Mouse (Mus musculus) ES-E14 (cell line): Measurements from ENCODE around the gene Xcl1. TPM values are rescaled to one million over a fixed set of nuclear protein-coding genes. Genes with fewer than 3 reads are reported as not detected.

Experiments
- DNase-seq: peaks from one replicate; pipeline ENCODE4 v3.0.0-alpha.2; 2013; ENCODE audit warnings: low read depth, low spot score
- H3K27ac ChIP-seq: 2 replicates; pipeline ENCODE4 v1.5.1; 2012; ENCODE audit warnings: low read depth, mild to moderate bottlenecking, low read length, moderate library complexity, mixed read lengths; ENCODE audit not compliant: poor library complexity, insufficient read depth, severe bottlenecking
- H3K36me3 ChIP-seq: 2 replicates; pipeline ENCODE4 v1.6.1; 2012; ENCODE audit warnings: mild to moderate bottlenecking, low read length, moderate library complexity, mixed read lengths; ENCODE audit not compliant: control insufficient read depth, poor library complexity, insufficient read depth, severe bottlenecking
- H3K4me1 ChIP-seq, 2 experiments: fragments of 150-350 bp in 1 of 2; sonication (generic) in 1 of 2; 2 replicates each; pipeline ENCODE4 v1.6.1; 2012; ENCODE audit warnings: low read length in 2 of 2, mild to moderate bottlenecking in 1 of 2, mixed read lengths in 1 of 2; ENCODE audit not compliant: control insufficient read depth in 2 of 2, insufficient read depth in 2 of 2, poor library complexity in 1 of 2
- H3K4me3 ChIP-seq, 2 experiments: fragments of 150-350 bp in 1 of 2; sonication (generic) in 1 of 2; 2 replicates each; pipeline ENCODE4 v1.5.1; 2012; ENCODE audit warnings: low read length in 2 of 2, low read depth in 1 of 2, mild to moderate bottlenecking in 1 of 2, mixed read lengths in 1 of 2; ENCODE audit not compliant: insufficient read depth in 1 of 2, poor library complexity in 1 of 2, severe bottlenecking in 1 of 2
- H3K9ac ChIP-seq: 2 replicates; pipeline ENCODE4 v1.6.1; 2012; ENCODE audit warnings: low read depth, mild to moderate bottlenecking, low read length, mixed read lengths; ENCODE audit not compliant: poor library complexity, insufficient read depth, severe bottlenecking
- H3K9me3 ChIP-seq: fragments of 150-350 bp; sonication (generic); 2 replicates; pipeline ENCODE4 v1.6.1; 2012; ENCODE audit warnings: low read depth, mild to moderate bottlenecking, low read length; ENCODE audit not compliant: control insufficient read depth, insufficient read depth
- CHD2 ChIP-seq: IDR thresholded peaks from 2 replicates; pipeline ENCODE4 v1.6.1; 2014; ENCODE audit warnings: mild to moderate bottlenecking, low read depth, low read length, inconsistent platforms
- HCFC1 ChIP-seq: IDR thresholded peaks from 2 replicates; pipeline ENCODE4 v1.6.1; 2012; ENCODE audit warnings: low read length, inconsistent platforms, borderline replicate concordance; ENCODE audit not compliant: insufficient read depth
- MAFK ChIP-seq: IDR thresholded peaks from 2 replicates; pipeline ENCODE4 v1.6.1; 2014; ENCODE audit warnings: mild to moderate bottlenecking, low read depth, low read length, inconsistent platforms; ENCODE audit not compliant: insufficient read depth
- ZC3H11A ChIP-seq: IDR thresholded peaks from 2 replicates; pipeline ENCODE4 v1.6.1; 2012; ENCODE audit warnings: low read depth, mild to moderate bottlenecking, inconsistent platforms, low read length, borderline replicate concordance
- ZNF384 ChIP-seq: IDR thresholded peaks from 2 replicates; pipeline ENCODE4 v1.6.1; 2012; ENCODE audit warnings: low read depth, low read length, inconsistent platforms
- in situ Hi-C, 2 experiments: fragments of 600-800 bp; cut with MboI; formaldehyde crosslinking; loops; one replicate each; pipeline ENCODE4 v1.15.1; 2025; ENCODE audit warnings: low sequenced_read_pairs in 2 of 2, inconsistent platforms in 1 of 2; ENCODE audit not compliant: unreplicated experiment in 2 of 2
- total RNA-seq: library from RNA; depleted of rRNA; stranded (reverse); fragments of 300-350 nt; gene quantifications from 2 replicates; pipeline ENCODE4 v1.2.3, GENCODE M21; 2012

Gene Xcl1
- total RNA-seq, 1 experiment: not detected

DNA sequence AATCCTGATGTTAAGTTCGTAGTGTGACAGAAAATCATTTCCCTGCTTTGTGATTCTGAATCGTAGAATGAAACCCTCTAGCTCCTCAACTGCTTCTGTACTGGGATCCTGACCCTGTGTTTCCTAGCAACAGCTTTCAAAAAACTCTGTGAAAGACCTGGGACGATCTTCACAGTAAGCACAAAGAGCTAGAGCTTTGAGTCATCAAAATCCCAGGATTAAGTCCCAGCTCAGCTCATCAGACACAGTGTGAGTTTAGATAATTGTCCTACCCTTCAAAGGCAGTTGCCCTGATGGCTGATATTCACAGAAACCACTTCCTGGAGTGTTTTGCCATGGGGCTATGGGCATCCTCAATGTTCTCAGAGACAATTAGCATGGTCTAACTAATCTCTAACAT is 38.5 kb upstream of the Xcl1 start:
- in situ Hi-C loops: no loop called here
- DNase-seq: no peak
- Histone ChIP-seq H3K9ac (no peak overlapping the region), H3K4me3 (no peak overlapping the region), H3K36me3 (no peaks in the 10 kb centered on the region), H3K27ac (no peak overlapping the region), H3K4me1 (no peaks in the 10 kb centered on the region), H3K9me3 (no peaks in the 10 kb centered on the region)
- TF ChIP-seq MAFK (no peak), ZNF384 (no peak), ZC3H11A (no peak), CHD2 (no peak)

GRCm38 (mm10) chr1:164973341-164973740 is 38.0 kb upstream of the Xcl1 start:
- Histone ChIP-seq H3K4me3 (no peak overlapping the region), H3K4me1 (no peaks in the 10 kb centered on the region), H3K27ac (no peak overlapping the region), H3K9me3 (no peaks in the 10 kb centered on the region), H3K9ac (no peak overlapping the region), H3K36me3 (no peaks in the 10 kb centered on the region)
- no peak for TF ChIP-seq HCFC1
- TF ChIP-seq CHD2: no peak
- TF ChIP-seq ZNF384: no peak
- TF ChIP-seq ZC3H11A: no peak
- TF ChIP-seq MAFK: no peak
- in situ Hi-C loops: no loop called here
- no peak for DNase-seq

- DNase-seq: no peak
- no peak for TF ChIP-seq ZNF384
- no peak for TF ChIP-seq HCFC1
- TF ChIP-seq MAFK: no peak
- TF ChIP-seq CHD2: no peak
- no peak for TF ChIP-seq ZC3H11A
- Histone ChIP-seq H3K36me3 (no peaks in the 10 kb centered on the region), H3K9ac (no peak overlapping the region), H3K9me3 (no peaks in the 10 kb centered on the region), H3K27ac (no peak overlapping the region), H3K4me1 (no peaks in the 10 kb centered on the region), H3K4me3 (no peak overlapping the region)
- in situ Hi-C loops: no loop called here
Observed at GRCm38 (mm10) chr1:164972744-164973143, 37.4 kb upstream of the Xcl1 start.

- no peaks in the 10 kb centered on the region for H3K9me3 ChIP-seq
- H3K36me3 ChIP-seq: no peaks in the 10 kb centered on the region
- no peak for DNase-seq
- no peak overlapping the region for H3K9ac ChIP-seq
- H3K4me1 ChIP-seq: no peaks in the 10 kb centered on the region
- H3K4me3 ChIP-seq: no peak overlapping the region
- no peak overlapping the region for H3K27ac ChIP-seq
- no peak for TF ChIP-seq MAFK
- no peak for TF ChIP-seq HCFC1
- no peak for TF ChIP-seq CHD2
- no peak for TF ChIP-seq ZC3H11A
- no peak for TF ChIP-seq ZNF384
- in situ Hi-C loops: no loop called here
Observed at GRCm38 (mm10) chr1:164966095-164966698, 30.9 kb upstream of the Xcl1 start.

- no peak overlapping the region for H3K4me3 ChIP-seq
- in situ Hi-C loops: no loop called here
- H3K4me1 ChIP-seq: no peaks in the 10 kb centered on the region
- TF ChIP-seq ZNF384: no peak
- TF ChIP-seq HCFC1: no peak
- TF ChIP-seq CHD2: no peak
- no peak for TF ChIP-seq MAFK
- TF ChIP-seq ZC3H11A: no peak
- DNase-seq: no peak
- H3K36me3 ChIP-seq: no peaks in the 10 kb centered on the region
- no peak overlapping the region for H3K27ac ChIP-seq
- H3K9ac ChIP-seq: no peak overlapping the region
- no peaks in the 10 kb centered on the region for H3K9me3 ChIP-seq
Observed at GRCm38 (mm10) chr1:164960610-164961009, 25.3 kb upstream of the Xcl1 start.
